Mouse (Mus musculus) bone marrow macrophage, adult 2 months (primary cell): ENCODE measurements around the gene Olfr554. TPM values are rescaled to one million over a fixed set of nuclear protein-coding genes. Genes with fewer than 3 reads are reported as not detected.

Experiments
- H3K27ac ChIP-seq: 2 replicates; pipeline ENCODE4 v1.5.1; 2012; ENCODE audit warnings: low read depth, low read length; ENCODE audit not compliant: insufficient read depth
- H3K4me1 ChIP-seq: 2 replicates; pipeline ENCODE4 v1.6.1; 2012; ENCODE audit warnings: low read length; ENCODE audit not compliant: control insufficient read depth, insufficient read depth
- H3K4me3 ChIP-seq: 2 replicates; pipeline ENCODE4 v1.5.1; 2012; ENCODE audit warnings: mild to moderate bottlenecking, low read length, moderate library complexity; ENCODE audit not compliant: insufficient read depth
- CTCF ChIP-seq: IDR thresholded peaks from 2 replicates; pipeline ENCODE4 v1.5.1; 2012; ENCODE audit warnings: low read depth, mild to moderate bottlenecking, low read length, moderate library complexity
- POLR2A ChIP-seq: IDR thresholded peaks from 2 replicates; pipeline ENCODE4 v1.6.1; 2012; ENCODE audit warnings: mild to moderate bottlenecking, low read depth, low read length, borderline replicate concordance
- polyA plus RNA-seq: library from polyadenylated mRNA; stranded (reverse); fragments of >200 nt; gene quantifications from 2 replicates; pipeline ENCODE4 v1.2.4, GENCODE M21; 2012; ENCODE audit not compliant: missing spikeins, insufficient read depth, insufficient read length

The Olfr554 gene
- polyA plus RNA-seq, 1 experiment: not detected

- H3K4me3 ChIP-seq: no peak overlapping the region
- no peak overlapping the region for H3K27ac ChIP-seq
- no peak for TF ChIP-seq POLR2A
- TF ChIP-seq CTCF: no peak
- no peaks in the 10 kb centered on the region for H3K4me1 ChIP-seq
Measured at GRCm38 (mm10) chr7:102676225-102676624, 38.0 kb downstream of the Olfr554 start.

GRCm38 (mm10) chr7:102681916-102682315, 43.7 kb downstream of the Olfr554 start:
- Histone ChIP-seq H3K4me1 (no peaks in the 10 kb centered on the region; the same call in 1 of the 2 replicates), H3K4me3 (no peak overlapping the region), H3K27ac (no peak overlapping the region)
- no peak for TF ChIP-seq CTCF
- TF ChIP-seq POLR2A: no peak

GRCm38 (mm10) chr7:102686944-102687501, 48.8 kb downstream of the Olfr554 start, which contains the start of gene Trim68:
Gene Trim68 (minus strand): TSS chr7:102687327.
- no peak for TF ChIP-seq POLR2A
- TF ChIP-seq CTCF: no peak
- no peaks in the 10 kb centered on the region; the same call in 1 of the 2 replicates for H3K4me1 ChIP-seq
- H3K27ac ChIP-seq: no peak within 1 kb of the TSS; the same call in 1 of the 2 replicates
- peak within 1 kb of the TSS; percentile 77 for H3K4me3 ChIP-seq

Other genes starting within 250 kb of the Olfr554 start
- gene Rrm1, start 196.7 kb upstream of the Olfr554 start, polyA plus RNA-seq: 78.4 and 85.5 TPM in 2 replicates
- not detected in 2 replicates for gene Olfr543, start 156.8 kb upstream of the Olfr554 start, polyA plus RNA-seq
- not detected in 2 replicates for gene Olfr544, start 150.1 kb upstream of the Olfr554 start, polyA plus RNA-seq
- not detected in 2 replicates for gene Olfr545, start 138.9 kb upstream of the Olfr554 start, polyA plus RNA-seq
- gene Olfr547, start 103.7 kb upstream of the Olfr554 start, polyA plus RNA-seq: not detected in 2 replicates
- gene Olfr548-ps1, start 97.5 kb upstream of the Olfr554 start, polyA plus RNA-seq: not detected in 2 replicates
- not detected in 2 replicates for gene Olfr549, start 88.6 kb upstream of the Olfr554 start, polyA plus RNA-seq
- 38.1 and 42.5 TPM in 2 replicates for gene Trim21, start 72.9 kb upstream of the Olfr554 start, polyA plus RNA-seq
- not detected in 2 replicates for gene Olfr550, start 67.0 kb upstream of the Olfr554 start, polyA plus RNA-seq
- gene Olfr551, start 46.5 kb upstream of the Olfr554 start, polyA plus RNA-seq: not detected in 2 replicates
- not detected in 2 replicates for gene Olfr552, start 40.7 kb upstream of the Olfr554 start, polyA plus RNA-seq
- gene Olfr553, start 20.2 kb upstream of the Olfr554 start, polyA plus RNA-seq: not detected in 2 replicates
- not detected in 2 replicates for gene Olfr555, start 20.4 kb downstream of the Olfr554 start, polyA plus RNA-seq
- not detected in 2 replicates for gene Olfr556, start 26.5 kb downstream of the Olfr554 start, polyA plus RNA-seq
- 9.3 and 10.5 TPM in 2 replicates for gene Trim68, start 48.9 kb downstream of the Olfr554 start, polyA plus RNA-seq
- not detected in 2 replicates for gene Olfr557, start 57.5 kb downstream of the Olfr554 start, polyA plus RNA-seq
- gene Olfr558, start 63.8 kb downstream of the Olfr554 start, polyA plus RNA-seq: not detected in 2 replicates
- not detected in 2 replicates for gene Olfr33, start 80.6 kb downstream of the Olfr554 start, polyA plus RNA-seq
- not detected in 2 replicates for gene Olfr559, start 89.1 kb downstream of the Olfr554 start, polyA plus RNA-seq
- not detected in 2 replicates for gene Olfr560, start 120.9 kb downstream of the Olfr554 start, polyA plus RNA-seq
- not detected in 2 replicates for gene Olfr78, start 121.0 kb downstream of the Olfr554 start, polyA plus RNA-seq
- not detected in 2 replicates for gene Olfr561, start 132.8 kb downstream of the Olfr554 start, polyA plus RNA-seq
- gene Olfr564, start 165.0 kb downstream of the Olfr554 start, polyA plus RNA-seq: not detected in 2 replicates
- not detected in 2 replicates for gene Olfr566, start 220.3 kb downstream of the Olfr554 start, polyA plus RNA-seq
- gene Olfr568, start 238.7 kb downstream of the Olfr554 start, polyA plus RNA-seq: not detected in 2 replicates